Mouse (Mus musculus) thymus, adult 2 months (tissue): ENCODE measurements at regions not wholly inside any gene's neighbourhood (a gene's known extent, or its start where the extent isn't known, plus 50 kb on each side); places are given as distances from the start of the nearest gene placed in this dataset.

Experiments
- DNase-seq: peaks from one replicate; pipeline ENCODE4 v3.0.0; 2021
- H3K27ac ChIP-seq: fragments of 200-500 bp; 2 replicates; pipeline ENCODE4 v1.5.1; 2012; ENCODE audit warnings: low read length, control low read depth; ENCODE audit not compliant: control insufficient read depth, insufficient read depth
- H3K27me3 ChIP-seq: fragments of 200-500 bp; 2 replicates; pipeline ENCODE4 v1.6.1; 2012; ENCODE audit warnings: mild to moderate bottlenecking, low read length, moderate library complexity, mixed read lengths; ENCODE audit not compliant: control insufficient read depth, insufficient read depth
- H3K36me3 ChIP-seq: fragments of 200-500 bp; 2 replicates; pipeline ENCODE4 v1.6.1; 2012; ENCODE audit warnings: mild to moderate bottlenecking, low read length, moderate library complexity; ENCODE audit not compliant: control insufficient read depth, insufficient read depth
- H3K4me1 ChIP-seq: fragments of 200-500 bp; replicated peaks from 2 replicates; pipeline ENCODE4 v1.6.1; 2012; ENCODE audit warnings: low read length; ENCODE audit not compliant: control insufficient read depth, insufficient read depth
- H3K4me3 ChIP-seq: fragments of 200-500 bp; 2 replicates; pipeline ENCODE4 v1.5.1; 2012; ENCODE audit warnings: mild to moderate bottlenecking, low read length, control low read depth, moderate library complexity; ENCODE audit not compliant: control insufficient read depth, insufficient read depth
- CTCF ChIP-seq: fragments of 200-500 bp; IDR thresholded peaks from 2 replicates; pipeline ENCODE4 v1.5.1; 2012; ENCODE audit warnings: mild to moderate bottlenecking, control low read depth, low read length, moderate library complexity, borderline replicate concordance; ENCODE audit not compliant: control insufficient read depth, poor library complexity, insufficient read depth; ENCODE audit errors: extremely low read depth
- POLR2A ChIP-seq: fragments of 200-500 bp; IDR thresholded peaks from 2 replicates; pipeline ENCODE4 v1.6.1; 2012; ENCODE audit warnings: mild to moderate bottlenecking, low read length, control low read depth, moderate library complexity; ENCODE audit not compliant: control insufficient read depth, poor library complexity, insufficient read depth; ENCODE audit errors: extremely low read depth
- WGBS: fragments of 180-500 bp; shearing (Covaris S2); methylation state at CpG from one replicate; pipeline ENCODE4 v1.1.7; 2018; 5-methylcytosine and 5-hydroxymethylcytosine counted together

DNA sequence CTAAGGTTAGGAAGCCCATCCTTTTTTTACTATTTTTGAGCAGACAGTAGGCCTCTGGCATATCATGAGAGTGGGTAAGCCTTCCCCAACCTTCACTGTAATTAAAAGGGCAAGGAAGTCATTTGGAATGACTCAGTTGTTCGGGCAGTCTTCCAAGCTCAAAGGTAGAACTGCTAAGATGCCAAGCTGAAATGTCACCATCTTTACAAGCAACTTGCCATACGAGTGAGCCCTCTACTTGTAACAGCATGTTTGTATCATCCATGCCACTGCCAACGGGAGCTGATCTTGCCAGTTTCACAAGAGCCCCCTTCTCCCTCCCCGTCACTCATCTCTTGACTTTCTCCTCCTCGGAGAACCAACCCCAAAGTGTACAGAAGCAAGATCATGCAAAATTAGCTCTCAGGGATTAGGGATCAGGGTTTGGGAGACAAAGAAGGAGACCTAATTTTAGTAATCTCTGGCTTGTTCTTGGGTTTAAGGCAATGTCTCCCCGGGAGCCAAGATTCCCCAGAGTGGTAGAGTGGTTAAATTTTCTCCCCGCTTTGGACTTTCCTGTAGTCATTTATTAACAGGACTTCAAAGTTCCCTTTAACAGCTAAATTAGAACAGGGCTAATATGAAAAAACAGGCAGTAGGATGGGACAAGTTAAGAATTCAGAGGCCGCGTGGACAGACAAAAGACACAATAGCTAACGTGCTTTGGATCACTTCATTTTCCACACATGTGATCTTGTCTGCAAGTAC lies 216.9 kb upstream of the Ankrd55 start:
- Histone ChIP-seq H3K36me3 (no peaks in the 10 kb centered on the region), H3K27me3 (no peaks in the 10 kb centered on the region), H3K4me3 (no peak overlapping the region), H3K4me1 (no peaks in the 10 kb centered on the region), H3K27ac (no peak overlapping the region)
- no peak for DNase-seq
- TF ChIP-seq CTCF, result no peak
- TF ChIP-seq POLR2A, result no peak
- 94% methylated on average over 10 of the region's 10 CpGs for WGBS

DNA sequence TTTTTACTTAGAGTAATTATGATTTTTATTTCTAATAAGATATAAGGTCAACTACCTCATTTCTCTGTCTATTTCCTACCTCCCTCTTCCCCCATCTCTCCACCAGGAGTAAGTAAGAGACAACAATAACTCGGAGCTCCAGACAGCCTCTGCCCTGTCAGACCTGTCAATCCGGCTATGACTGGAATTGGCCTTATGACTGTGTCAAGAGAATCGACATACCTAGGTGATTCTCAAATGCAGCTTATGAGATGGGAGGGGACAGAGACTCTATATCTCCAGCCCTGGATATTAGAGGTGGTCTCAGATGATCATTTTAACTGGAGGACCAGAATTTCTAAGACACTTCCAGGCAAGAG lies 216.3 kb upstream of the Ankrd55 start:
- TF ChIP-seq POLR2A (no peak), CTCF (no peak)
- Histone ChIP-seq H3K4me3 (no peak overlapping the region), H3K4me1 (no peaks in the 10 kb centered on the region), H3K36me3 (no peaks in the 10 kb centered on the region), H3K27me3 (no peaks in the 10 kb centered on the region), H3K27ac (no peak overlapping the region)
- 97% methylated on average over 3 of the region's 3 CpGs for WGBS
- no peak for DNase-seq

DNA sequence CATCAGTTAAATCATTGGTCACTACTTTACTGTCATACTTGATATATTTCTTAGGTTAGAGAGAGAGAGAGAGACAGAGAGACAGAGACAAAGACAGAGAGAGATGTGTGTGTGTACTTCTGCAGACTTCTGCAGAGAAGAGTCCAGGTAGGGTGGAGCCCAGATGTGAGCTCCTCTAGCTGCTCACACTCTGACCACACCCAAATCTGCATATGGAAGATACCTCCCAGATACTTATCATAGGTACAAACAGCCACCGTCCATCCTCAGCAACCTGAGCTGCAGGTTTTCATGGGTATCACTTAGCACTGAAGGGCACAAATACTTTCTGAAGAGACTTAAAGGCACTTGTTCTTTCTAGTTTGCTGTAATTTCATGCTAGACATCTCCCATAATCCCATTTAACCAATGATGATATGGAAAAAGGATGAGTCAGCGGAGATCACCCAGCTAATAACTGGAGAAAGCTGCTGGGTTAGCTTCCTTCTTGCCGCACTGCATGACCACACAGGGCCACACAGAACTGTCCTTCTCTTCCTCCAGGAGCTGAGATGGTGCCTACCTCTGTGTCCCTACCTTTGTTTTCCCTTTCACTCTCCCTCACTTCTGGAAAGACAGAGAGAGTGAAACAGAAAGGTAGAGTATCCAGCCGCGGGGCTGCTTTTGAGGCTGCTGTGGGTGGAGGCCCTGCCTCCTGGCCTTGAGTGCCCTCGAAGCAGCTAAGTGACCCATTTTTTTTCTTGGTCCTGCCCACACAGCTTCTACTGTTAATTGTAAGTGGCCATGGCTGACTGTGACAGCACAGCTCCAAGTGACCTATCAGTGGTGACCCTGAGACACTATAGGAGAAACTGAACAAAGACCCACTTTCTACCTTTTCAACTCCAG lies 214.5 kb upstream of the Ankrd55 start:
- DNase-seq, result no peak
- Histone ChIP-seq H3K4me3 (no peak overlapping the region), H3K27ac (no peak overlapping the region), H3K27me3 (no peaks in the 10 kb centered on the region), H3K4me1 (no peaks in the 10 kb centered on the region), H3K36me3 (no peaks in the 10 kb centered on the region)
- TF ChIP-seq POLR2A, result no peak
- TF ChIP-seq CTCF, result no peak
- WGBS, result 86% methylated on average over 6 of the region's 6 CpGs

DNA sequence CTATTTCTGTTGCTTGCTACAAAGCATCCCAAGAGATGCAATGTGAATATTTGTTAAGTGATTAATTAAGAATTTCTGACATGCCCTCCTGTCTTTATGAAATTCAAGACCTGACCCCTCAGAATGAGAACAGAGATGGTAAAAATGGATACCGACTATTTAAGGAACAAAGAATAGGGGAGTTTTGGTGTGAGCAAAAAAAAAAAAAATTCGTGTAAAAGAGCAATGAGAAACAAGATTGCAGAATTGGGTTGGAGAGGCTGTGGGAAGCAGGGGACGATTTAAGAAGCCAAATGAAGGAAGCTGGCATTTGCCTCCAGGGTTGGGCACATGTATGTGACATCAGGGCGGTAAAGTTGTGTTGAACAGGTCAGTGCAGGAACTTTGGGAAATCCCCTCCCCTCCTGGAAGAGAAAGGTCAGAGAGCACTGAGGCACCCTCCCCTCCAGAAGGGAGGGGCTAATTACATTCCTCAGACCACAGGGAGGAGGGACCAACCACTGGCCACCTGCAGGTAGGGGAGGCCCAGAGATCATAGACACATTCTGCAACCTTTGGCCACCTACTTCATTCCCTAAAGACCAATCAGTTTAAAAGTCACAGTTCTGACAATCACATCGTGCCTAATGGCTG lies 212.3 kb upstream of the Ankrd55 start:
- TF ChIP-seq POLR2A (no peak), CTCF (no peak)
- Histone ChIP-seq H3K4me1 (no peaks in the 10 kb centered on the region), H3K4me3 (no peak overlapping the region), H3K27me3 (no peaks in the 10 kb centered on the region), H3K36me3 (no peaks in the 10 kb centered on the region), H3K27ac (no peak overlapping the region)
- no peak for DNase-seq
- 72% methylated on average over 5 of the region's 5 CpGs for WGBS

DNA sequence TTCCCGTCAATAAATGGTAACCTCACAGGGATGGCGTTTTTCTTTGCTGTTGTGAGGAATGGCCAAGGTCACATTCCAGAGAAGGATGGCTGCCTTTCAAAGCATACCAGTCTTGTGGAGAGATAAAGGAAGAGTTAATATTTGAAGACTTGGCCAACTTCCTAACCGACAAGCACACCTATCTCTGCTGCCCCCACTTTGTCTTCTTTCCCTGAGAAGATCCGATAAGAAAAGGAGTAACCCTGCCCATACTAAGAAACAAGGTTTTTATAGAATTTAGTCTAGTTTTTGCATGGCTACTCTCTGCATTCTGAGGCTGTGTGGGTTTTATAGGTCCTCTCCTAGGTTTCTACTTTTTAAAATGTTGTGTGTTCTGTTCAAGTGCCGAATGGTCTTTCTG lies 210.2 kb upstream of the Ankrd55 start:
- Histone ChIP-seq H3K36me3 (no peaks in the 10 kb centered on the region), H3K27me3 (no peaks in the 10 kb centered on the region; the same call in 1 of the 2 replicates), H3K4me1 (no peaks in the 10 kb centered on the region), H3K4me3 (no peak overlapping the region), H3K27ac (no peak overlapping the region)
- TF ChIP-seq CTCF (no peak), POLR2A (no peak)
- WGBS, result 92% methylated on average over 5 of the region's 5 CpGs
- no peak for DNase-seq

DNA sequence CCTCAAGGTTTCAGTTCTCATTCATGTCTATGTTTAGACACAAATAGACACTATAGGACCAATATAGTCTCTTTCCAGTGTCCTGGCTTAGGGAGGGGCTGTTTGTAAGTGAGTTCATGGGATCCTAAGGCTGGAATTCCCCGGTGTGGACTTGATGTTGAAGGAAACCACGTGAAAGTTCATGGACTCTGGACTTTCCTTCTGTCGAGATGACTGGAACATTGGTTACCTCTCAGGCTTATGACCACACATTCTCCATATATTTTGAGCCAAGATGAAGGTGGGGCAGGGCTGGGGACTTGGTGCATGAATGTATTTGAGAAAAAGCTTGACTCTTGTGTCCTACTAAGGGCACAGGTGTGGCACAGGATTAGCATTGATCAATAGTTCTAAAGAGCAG lies 206.3 kb upstream of the Ankrd55 start:
- no peak for TF ChIP-seq CTCF
- TF ChIP-seq POLR2A, result no peak
- Histone ChIP-seq H3K4me3 (no peak overlapping the region), H3K27ac (no peak overlapping the region), H3K27me3 (no peaks in the 10 kb centered on the region; the same call in 1 of the 2 replicates), H3K4me1 (peaks cover 6% of the 10 kb centered on the region), H3K36me3 (no peaks in the 10 kb centered on the region)
- WGBS, result 85% methylated on average over 3 of the region's 3 CpGs
- no peak for DNase-seq
